Mouse (Mus musculus) cerebellum, postnatal 25 days (tissue): ENCODE measurements around the gene Dnajc27.
A peak's percentile ranks its signal among the peaks of the same experiment; 100 is the strongest.

ENCODE experiments used
- DNase-seq, 2 experiments: peaks; one replicate each; pipeline ENCODE4 v3.0.0; 2021; ENCODE audit warnings: mixed read lengths in 2 of 2

Gene Dnajc27

GRCm38 (mm10) chr12:4082132-4083001, at the start of gene Dnajc27:
Gene Dnajc27, plus strand, starts transcription at chr12:4082583.
- peak; percentile 98 to 99 for DNase-seq

DNA sequence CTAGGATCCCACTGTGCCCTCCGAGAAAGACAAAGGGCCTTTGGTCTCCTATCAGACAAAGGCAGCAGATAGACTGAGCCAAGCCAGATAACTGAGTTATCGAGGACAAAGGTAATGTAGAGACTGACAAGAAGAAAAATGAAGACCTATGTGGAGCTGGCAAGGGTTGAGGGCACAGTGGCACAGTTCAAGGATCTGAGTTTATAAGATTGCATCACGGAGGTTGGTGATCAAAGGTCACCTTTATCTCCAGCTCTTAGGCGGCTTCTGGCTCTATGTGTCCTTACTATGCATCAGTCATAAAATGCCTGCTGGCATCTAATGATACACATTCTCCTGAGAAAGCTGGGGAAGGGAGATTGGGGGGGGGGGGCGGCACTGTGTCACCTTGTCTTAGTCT, 46.2 kb upstream of the Dnajc27 start:
- DNase-seq: no peak

GRCm38 (mm10) chr12:4037511-4037910, 44.9 kb upstream of the Dnajc27 start:
- no peak for DNase-seq

GRCm38 (mm10) chr12:4038061-4039041, 44.0 kb upstream of the Dnajc27 start, which contains the start of gene Efr3b:
Gene Efr3b, minus strand, starts transcription at chr12:4038915.
- peak; percentile 88 to 94 for DNase-seq

- no peak for DNase-seq
Observed at GRCm38 (mm10) chr12:4039046-4039445, 43.3 kb upstream of the Dnajc27 start.

DNA sequence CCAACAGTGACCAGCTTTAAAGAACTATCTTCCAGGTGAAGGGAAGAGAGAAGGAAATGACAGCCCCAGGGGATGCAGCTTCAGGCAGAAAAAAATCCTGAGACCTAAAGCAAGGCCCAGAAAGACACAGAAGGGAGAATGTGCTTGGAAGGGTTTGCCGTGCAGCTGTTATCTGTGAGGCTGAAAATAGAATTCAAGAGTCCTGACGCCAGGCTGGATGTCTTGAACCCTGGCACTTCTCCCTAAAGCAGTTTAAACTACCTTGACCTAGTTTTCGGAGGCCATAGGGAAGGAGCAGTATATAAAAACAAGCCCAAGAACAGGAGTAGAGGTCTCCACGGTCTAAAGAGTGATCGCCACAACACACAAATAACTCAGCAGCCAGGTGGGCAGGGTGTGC, 40.0 kb upstream of the Dnajc27 start:
- no peak for DNase-seq

DNA sequence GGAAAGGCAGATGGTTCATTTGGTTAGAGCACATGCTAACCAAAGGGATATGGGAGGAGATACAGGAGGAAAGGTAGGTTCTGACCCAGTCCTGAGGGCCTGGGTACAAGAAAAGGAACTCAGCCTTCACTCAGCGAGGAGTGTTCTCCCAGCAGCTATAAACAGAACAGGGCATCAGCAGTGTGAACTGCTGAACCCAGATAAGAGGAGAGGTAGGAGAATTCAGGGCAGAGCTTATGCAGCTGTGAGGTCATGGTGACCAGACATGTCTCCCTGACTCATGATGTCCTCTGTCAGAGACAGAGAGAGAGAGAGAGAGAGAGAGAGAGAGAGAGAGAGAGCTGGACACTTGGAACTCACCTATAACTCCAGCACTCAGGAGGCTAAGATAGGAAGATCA, 36.4 kb upstream of the Dnajc27 start:
- no peak for DNase-seq

- DNase-seq: no peak
Observed at GRCm38 (mm10) chr12:4048031-4048430, 34.4 kb upstream of the Dnajc27 start.

GRCm38 (mm10) chr12:4050861-4051425, 31.4 kb upstream of the Dnajc27 start:
- DNase-seq: no peak

DNA sequence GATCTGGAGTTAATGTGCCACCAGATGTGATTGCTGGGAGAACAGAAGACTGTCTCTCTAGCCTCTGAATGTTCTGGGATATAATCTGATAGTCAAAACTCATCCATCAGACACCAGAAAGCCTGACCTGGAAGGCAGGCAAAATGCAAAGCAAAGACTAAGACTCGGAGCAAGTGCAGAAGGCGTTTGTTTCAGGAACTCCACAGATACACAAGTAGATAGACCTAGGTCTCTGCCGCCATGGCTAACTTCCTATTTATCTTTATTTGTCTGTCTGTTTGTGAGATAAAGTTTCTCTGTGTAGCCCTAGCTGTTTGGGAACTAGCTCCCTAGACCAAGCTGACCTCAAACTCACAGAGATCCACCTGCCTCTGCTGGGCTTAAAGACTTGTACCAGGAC, 28.7 kb upstream of the Dnajc27 start:
- no peak for DNase-seq

DNA sequence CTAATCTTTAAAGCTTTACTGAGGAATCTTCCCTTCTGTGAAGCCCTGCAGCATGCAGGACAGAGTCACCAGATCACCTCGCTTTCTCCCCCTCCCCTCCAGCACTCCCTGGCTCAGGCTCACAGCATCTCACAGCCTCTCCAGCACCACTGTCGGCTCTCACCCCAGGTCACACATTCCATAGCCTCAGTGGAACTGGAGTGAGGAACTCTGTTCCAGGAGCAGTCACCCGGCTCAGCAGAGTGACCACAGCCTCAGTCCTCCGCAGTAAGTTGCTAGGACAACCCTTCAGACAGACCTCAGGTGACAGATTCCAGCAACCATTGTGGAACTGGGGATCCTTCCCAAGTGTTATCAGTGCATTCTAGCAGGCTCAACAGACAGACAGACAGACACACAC, 27.5 kb upstream of the Dnajc27 start:
- DNase-seq: no peak

- no peak for DNase-seq
Observed at GRCm38 (mm10) chr12:4058321-4058720, 24.1 kb upstream of the Dnajc27 start.

DNA sequence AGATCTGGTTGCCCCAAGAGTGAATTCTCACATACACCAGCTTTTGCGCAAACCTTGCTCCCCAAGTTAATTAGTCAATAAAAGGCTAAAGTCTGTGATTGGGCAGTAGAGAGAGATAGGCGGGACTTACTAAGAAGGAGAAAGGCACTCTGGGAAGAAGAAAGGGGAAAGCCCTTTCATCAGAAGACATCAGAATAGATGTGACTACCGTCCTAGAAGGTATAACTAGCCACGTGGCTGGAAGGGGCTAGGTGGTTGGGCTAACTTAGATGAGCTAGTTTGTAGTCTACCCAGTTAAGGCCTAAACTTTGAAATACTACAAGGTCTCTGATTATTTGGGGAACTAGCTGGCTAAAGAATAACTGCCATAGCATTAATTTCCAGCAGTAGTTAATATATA, 22.7 kb upstream of the Dnajc27 start:
- no peak for DNase-seq

GRCm38 (mm10) chr12:4065498-4065897, 16.9 kb upstream of the Dnajc27 start:
- no peak for DNase-seq

- no peak for DNase-seq
Observed at GRCm38 (mm10) chr12:4065944-4066343, 16.4 kb upstream of the Dnajc27 start.

DNA sequence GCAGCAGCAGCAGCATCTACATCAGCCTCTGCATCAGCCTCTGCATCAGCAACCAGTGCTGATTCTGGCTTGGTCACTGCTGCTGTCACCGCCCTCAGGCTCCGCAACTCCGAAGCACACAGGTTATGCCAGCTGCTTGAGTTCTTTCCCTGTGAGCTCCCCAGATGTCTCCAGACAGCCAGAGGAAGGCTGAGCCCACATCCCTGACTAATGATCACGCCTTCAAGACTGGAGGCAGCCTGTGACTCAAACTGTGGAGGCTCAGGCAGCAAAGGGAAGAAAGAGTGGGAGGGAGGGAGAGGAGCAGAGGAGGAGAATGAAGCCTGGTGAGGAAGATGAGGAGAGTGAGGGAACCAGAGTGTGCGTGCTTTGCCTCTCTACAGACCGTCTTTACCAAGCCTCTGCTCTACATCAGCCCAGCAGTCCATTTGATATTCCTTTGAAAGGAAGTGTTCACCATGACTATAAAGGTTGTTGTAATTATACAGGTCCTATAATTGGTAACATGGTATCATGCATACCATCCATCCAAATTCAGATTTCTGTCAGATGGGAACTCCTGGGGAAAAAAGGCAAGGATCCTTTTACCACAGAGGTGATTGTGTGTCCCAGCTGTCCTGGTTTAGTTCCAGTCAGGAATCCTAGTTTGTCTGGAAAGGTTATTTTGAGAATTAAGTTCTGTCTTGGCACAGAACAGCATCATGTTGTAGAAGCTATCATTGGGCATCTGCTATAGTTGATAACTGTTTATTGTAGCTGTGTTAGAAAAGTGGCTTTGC, 15.5 kb upstream of the Dnajc27 start:
- DNase-seq: no peak

- DNase-seq: no peak
Observed at GRCm38 (mm10) chr12:4068551-4068950, 13.8 kb upstream of the Dnajc27 start.

- peak; percentile 29 to 35 for DNase-seq
Observed at GRCm38 (mm10) chr12:4071671-4072070, 10.7 kb upstream of the Dnajc27 start.

DNA sequence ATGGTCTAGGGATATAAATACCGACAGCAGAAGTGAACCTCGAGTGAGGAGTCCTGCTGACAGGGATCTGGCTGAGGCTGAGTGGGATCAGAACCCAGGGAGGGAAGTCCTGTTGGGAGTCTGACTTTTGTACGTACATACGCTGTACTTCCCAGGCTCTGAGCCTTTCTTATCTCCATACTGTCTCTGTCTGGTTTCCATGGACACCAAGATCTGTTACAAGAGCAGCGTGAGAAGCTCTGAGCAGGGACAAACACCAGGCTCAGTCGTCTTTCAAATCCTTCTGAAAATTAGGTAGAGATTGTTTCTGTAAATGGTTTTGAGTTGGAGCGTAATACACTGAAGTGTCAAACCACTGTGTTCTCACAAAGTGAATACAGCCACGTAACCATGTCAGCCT, 7.0 kb upstream of the Dnajc27 start:
- DNase-seq: no peak

DNA sequence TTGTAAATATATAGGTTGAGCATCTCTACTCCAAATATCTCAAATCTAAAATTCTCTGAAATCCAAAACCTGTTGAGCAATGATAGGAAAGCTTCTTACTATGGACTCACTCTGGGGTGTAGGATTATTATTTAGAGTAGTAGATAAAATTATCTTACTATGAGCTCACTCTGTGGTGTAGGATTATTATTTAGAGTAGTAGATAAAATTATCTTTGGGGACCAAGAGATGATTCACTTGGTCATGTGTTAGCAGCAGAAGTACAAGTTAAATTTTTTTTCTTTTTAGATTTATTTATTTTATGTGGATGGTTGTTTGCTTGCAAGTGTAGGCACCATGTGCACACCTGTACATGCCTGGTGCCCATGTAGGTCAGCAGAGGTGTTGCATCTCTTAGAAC, 6.0 kb upstream of the Dnajc27 start:
- DNase-seq: no peak

- no peak for DNase-seq
Observed at GRCm38 (mm10) chr12:4078069-4078468, 4.3 kb upstream of the Dnajc27 start.

- DNase-seq: peak; percentile 91
Observed at GRCm38 (mm10) chr12:4080311-4080710, 2.1 kb upstream of the Dnajc27 start.
